Mouse (Mus musculus) myocyte (in vitro differentiated cells): Measurements from ENCODE around the gene Hyou1.

Experiments
- CEBPB ChIP-seq: IDR thresholded peaks from 2 replicates; pipeline ENCODE4 v1.6.1; 2011; ENCODE audit warnings: mild to moderate bottlenecking, moderate library complexity; ENCODE audit not compliant: poor library complexity, insufficient read depth, severe bottlenecking
- E2F4 ChIP-seq: IDR thresholded peaks from one replicate; pipeline ENCODE4 v1.6.1; 2011; ENCODE audit warnings: mild to moderate bottlenecking, control low read depth, moderate library complexity; ENCODE audit not compliant: insufficient read depth
- MAX ChIP-seq: IDR thresholded peaks from one replicate; pipeline ENCODE4 v1.6.1; 2011; ENCODE audit warnings: low read depth, mild to moderate bottlenecking, control low read depth
- MYOD1 ChIP-seq, 3 experiments: IDR thresholded peaks; one replicate each; pipeline ENCODE4 v1.6.1; 2011; ENCODE audit warnings: control low read depth in 2 of 3, low read depth in 2 of 3, mild to moderate bottlenecking in 2 of 3, moderate library complexity in 1 of 3; ENCODE audit not compliant: insufficient read length in 2 of 3, control insufficient read depth in 1 of 3
- MYOG ChIP-seq, 3 experiments: IDR thresholded peaks; one replicate each; pipeline ENCODE4 v1.6.1; 2011; ENCODE audit warnings: control low read depth in 2 of 3, low read depth in 2 of 3, mild to moderate bottlenecking in 2 of 3; ENCODE audit not compliant: insufficient read length in 2 of 3, control insufficient read depth in 1 of 3, insufficient read depth in 1 of 3
- POLR2A ChIP-seq: IDR thresholded peaks from one replicate; pipeline ENCODE4 v1.6.1; 2011; ENCODE audit warnings: low read depth, mild to moderate bottlenecking, control low read depth, moderate library complexity; ENCODE audit not compliant: insufficient read length
- POLR2AphosphoS2 ChIP-seq: IDR thresholded peaks from one replicate; pipeline ENCODE4 v1.6.1; 2011; ENCODE audit warnings: low read depth, control low read depth; ENCODE audit not compliant: insufficient read length
- SRF ChIP-seq: IDR thresholded peaks from one replicate; pipeline ENCODE4 v1.6.1; 2011; ENCODE audit warnings: low read depth; ENCODE audit not compliant: control insufficient read depth, insufficient read length
- TCF12 ChIP-seq: IDR thresholded peaks from one replicate; pipeline ENCODE4 v1.6.1; 2011; ENCODE audit warnings: mild to moderate bottlenecking, control low read depth; ENCODE audit not compliant: poor library complexity, insufficient read depth, severe bottlenecking

DNA sequence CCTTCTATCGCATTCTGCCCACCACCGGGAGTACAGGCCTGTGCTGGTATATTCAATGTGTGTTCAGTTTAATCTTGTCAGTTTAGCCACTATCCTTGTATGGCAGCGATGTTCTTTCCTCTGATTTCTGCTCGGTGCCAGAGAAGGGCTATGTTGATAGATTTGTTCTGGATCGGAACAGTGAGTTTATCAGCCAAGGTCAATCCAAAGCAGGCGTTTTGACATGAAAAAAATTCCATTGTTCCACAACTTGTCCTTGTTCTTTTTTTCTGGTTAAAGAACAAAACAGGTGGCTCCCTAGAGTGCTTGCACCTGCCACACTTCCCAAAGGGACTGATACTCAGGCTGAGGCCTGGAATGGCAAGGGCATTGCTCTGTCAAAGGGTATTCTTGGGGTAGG is 3.1 kb upstream of the Hyou1 start:
- no peak for TF ChIP-seq POLR2A
- no peak for TF ChIP-seq MAX
- TF ChIP-seq MYOG (IDR thresholded peaks at IDR 0.05; ENCODE audit: control insufficient read depth in 1 of 3, insufficient read depth in 1 of 3, insufficient read length in 2 of 3, low read depth in 2 of 3), result no peak
- TF ChIP-seq MYOD1 (IDR thresholded peaks at IDR 0.05; ENCODE audit: control insufficient read depth in 1 of 3, insufficient read length in 2 of 3, low read depth in 2 of 3), result peak in 2 of 3 experiments; percentile 22 to 45
- no peak for TF ChIP-seq POLR2AphosphoS2
- TF ChIP-seq CEBPB, result no peak
- no peak for TF ChIP-seq TCF12
- TF ChIP-seq SRF, result no peak
- TF ChIP-seq E2F4, result no peak
